Mouse (Mus musculus) A20 (cell line): ENCODE measurements around the gene Xirp2.

Source experiments
- DNase-seq: peaks from one replicate; pipeline ENCODE4 v3.0.0-alpha.2; 2011; ENCODE audit warnings: low read depth, low spot score

Xirp2 gene

DNA sequence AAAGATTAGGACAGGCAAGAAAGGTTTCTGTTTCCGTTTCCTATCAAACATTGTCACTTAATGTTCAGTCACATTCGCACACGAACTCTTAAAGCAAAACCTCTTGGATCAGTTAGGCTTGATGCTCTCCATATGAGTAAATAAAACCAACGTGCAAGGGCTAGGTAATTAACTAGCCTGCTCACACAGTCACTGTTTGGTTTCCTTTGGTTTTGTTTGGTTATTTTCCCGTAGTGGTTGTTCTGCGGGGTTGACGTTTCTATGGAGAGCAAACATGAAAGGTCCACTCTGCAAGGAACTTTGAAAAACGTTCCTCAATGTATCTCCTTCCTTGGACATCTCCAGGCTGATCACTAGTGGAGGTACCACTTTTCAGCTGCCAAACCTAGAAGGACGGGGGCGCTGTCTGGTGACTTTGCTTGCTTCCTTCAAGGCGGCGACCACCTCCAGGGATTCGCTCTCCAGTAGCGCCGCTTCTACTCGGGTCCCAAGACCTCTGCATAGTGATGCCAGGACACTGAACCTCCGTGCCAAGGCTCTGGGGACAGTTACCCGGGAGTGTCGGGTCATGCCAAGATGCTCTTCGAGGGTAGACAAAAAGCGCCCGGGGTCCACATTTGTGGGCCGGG is 119.2 kb downstream of the Xirp2 start:
- no peak for DNase-seq

DNA sequence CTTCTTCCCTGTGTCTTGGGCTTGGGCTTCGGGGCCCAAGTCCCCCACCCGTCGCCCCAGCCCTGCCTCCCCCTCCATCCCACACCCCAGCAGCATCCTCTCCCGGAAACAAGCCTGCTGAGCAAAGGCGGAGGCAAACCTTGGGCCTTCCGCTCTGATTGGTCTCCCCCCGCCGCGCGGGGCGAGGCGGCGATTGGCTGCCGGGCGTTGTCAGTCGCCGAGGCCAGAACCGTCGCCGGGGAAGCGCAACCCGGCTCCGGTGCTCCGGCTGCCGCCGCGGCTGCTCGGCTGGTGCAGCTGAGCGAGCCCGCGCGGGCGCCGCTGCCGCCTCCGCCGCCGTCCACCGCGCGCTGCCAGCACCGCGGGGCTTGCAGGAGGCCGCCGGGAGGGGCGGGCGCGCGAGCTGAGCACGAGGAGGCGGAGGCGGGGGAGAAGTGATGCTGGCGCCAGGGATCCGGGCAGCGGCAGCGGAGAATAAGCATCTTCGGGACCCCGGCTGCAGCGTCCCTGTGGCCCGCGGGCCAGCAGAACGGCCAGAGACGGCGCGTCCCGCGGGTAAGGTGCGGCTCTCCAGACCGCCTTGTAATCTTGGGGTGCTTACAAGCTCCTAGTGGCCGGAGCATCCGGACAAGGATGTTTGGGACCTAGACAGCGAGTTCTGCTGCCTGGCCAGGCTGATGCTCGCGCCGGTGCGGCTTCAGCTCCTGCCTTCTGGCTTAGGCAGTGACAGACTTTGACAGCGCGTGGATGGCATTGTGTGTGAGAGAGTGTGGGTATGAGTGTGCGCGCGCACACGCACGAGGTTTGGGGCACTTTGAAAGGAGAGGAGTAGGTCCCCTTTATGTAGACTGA is 119.9 kb downstream of the Xirp2 start, which contains the start of gene B3galt1:
B3galt1 (plus strand) TSS at position 392 of the 852 bp plus-strand sequence.
- DNase-seq: no peak

DNA sequence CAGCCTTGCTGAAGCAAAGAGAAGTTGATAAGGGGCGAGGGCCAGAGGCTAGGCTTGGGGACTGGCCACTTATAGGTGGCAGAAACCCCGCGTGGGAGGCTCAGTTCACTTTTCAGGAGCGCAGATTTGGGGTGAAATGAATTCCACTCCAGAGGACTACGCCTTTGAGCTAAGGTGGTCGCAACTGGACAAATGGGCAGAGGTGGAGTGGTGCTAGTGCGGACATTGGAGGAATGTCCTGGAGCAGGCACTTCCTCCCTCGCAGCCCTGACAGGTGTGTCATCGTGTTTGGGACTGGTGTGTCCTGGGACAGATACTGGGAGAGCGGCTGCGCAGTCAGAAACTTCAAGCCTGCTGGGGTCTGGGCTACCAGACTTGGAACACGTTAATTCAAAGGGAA is 120.8 kb downstream of the Xirp2 start:
- DNase-seq: no peak

DNA sequence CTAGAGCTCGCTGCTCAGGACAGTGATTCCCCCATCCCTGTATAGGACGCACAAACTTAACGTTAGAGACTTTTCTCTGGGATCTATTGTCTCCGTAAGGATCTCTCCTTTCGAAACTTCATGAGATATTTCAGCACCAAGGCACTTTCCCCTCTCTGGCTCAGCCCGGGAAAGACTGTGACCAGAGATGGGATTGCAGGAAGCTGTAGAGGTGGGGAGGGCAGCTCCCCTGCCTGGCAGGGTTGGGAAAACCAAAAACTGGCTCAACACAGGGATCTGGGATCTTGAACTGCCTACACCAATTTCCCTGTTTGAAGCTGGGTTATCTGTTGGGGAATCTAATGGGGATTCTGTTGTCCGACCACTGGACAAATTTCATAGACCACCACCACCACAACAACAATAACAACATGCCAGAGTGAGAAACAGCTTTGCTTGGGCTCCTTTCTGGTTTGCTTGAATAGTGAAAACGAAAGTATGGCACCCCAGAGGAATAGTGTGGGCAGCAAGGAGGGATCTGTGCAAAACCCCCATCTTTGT is 121.4 kb downstream of the Xirp2 start:
- DNase-seq: no peak
